Mouse (Mus musculus) midbrain, embryonic 12.5 days (tissue): ENCODE measurements at regions not wholly inside any gene's neighbourhood (a gene's known extent, or its start where the extent isn't known, plus 50 kb on each side); places are given as distances from the start of the nearest gene placed in this dataset.

Experiments used
- ATAC-seq: fragments of 200-750 bp; cut with Nextera tagmentation; 2 replicates; pipeline ENCODE4 v1.8.0; 2017; ENCODE audit warnings: low read depth, moderate TSS enrichment, moderate library complexity; ENCODE audit not compliant: low FRiP score
- H3K27ac ChIP-seq: fragments of 300-500 bp; sonication (generic); replicated peaks from 2 replicates; pipeline ENCODE4 v1.5.1; 2016; ENCODE audit warnings: mild to moderate bottlenecking
- H3K27me3 ChIP-seq: fragments of 300-500 bp; sonication (generic); 2 replicates; pipeline ENCODE4 v1.6.1; 2016; ENCODE audit warnings: mild to moderate bottlenecking
- H3K36me3 ChIP-seq: fragments of 300-500 bp; sonication (generic); 2 replicates; pipeline ENCODE4 v1.6.1; 2016
- H3K4me1 ChIP-seq: fragments of 300-500 bp; sonication (generic); 2 replicates; pipeline ENCODE4 v1.6.1; 2016
- H3K4me2 ChIP-seq: fragments of 300-500 bp; sonication (generic); replicated peaks from 2 replicates; pipeline ENCODE4 v1.6.1; 2016; ENCODE audit warnings: mild to moderate bottlenecking, moderate library complexity
- H3K4me3 ChIP-seq: fragments of 300-500 bp; sonication (generic); 2 replicates; pipeline ENCODE4 v1.5.1; 2016; ENCODE audit warnings: mild to moderate bottlenecking
- H3K9ac ChIP-seq: fragments of 300-500 bp; sonication (generic); replicated peaks from 2 replicates; pipeline ENCODE4 v1.6.1; 2016; ENCODE audit warnings: mild to moderate bottlenecking, moderate library complexity
- H3K9me3 ChIP-seq: fragments of 300-500 bp; sonication (generic); 2 replicates; pipeline ENCODE4 v1.6.1; 2016; ENCODE audit warnings: mild to moderate bottlenecking
- WGBS: fragments of 180-500 bp; shearing (Covaris S2); methylation state at CpG from one replicate; pipeline ENCODE4 v1.1.7; 2016; 5-methylcytosine and 5-hydroxymethylcytosine counted together

DNA sequence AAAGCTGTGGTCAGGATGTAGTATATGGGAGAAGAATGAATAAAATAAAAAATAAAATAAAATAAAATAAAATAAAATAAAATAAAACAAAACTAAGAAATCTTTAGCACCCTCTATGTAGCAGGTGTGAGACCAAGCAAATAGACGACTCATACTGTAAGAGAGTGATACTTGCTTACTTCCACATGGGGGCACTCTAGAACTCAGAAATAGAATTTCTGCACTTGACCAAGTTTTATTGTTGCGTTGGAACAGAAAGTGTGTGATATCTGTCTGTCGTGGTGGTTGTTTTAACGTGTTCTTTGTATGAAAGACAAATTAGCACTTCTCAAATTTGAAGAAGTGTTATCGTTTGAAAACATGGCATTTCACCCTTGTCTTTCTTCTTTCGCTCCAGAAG is 125.4 kb downstream of the Dthd1 start:
- Histone ChIP-seq H3K27me3 (no peaks in the 10 kb centered on the region), H3K9me3 (no peaks in the 10 kb centered on the region), H3K4me3 (no peak overlapping the region), H3K9ac (no peak overlapping the region), H3K4me2 (no peak overlapping the region), H3K27ac (no peak overlapping the region), H3K36me3 (no peaks in the 10 kb centered on the region), H3K4me1 (no peaks in the 10 kb centered on the region)
- ATAC-seq, result peak; percentile 62; the same call in 1 of the 2 replicates
- 55% methylated on average over 6 of the region's 6 CpGs for WGBS
